In genomic region chr6:31399566-31399965, GRCm38 (mm10) we compare ENCODE assay signal across 8 mouse cellular contexts. TPM values are rescaled to one million over a fixed set of nuclear protein-coding genes. Genes with fewer than 3 reads are reported as not detected.
A peak's percentile ranks its signal among the peaks of the same experiment; 100 is the strongest.
DNase-seq lines count a peak whose midpoint lies in the region; ATAC-seq lines count a peak whose summit lies in the region.

No protein-coding gene starts in this region.

- H3K4me2 ChIP-seq in intestine, embryonic 15.5 days (replicated peaks) = peak overlapping the region; percentile 84
- peak overlapping the region; percentile 78 for H3K4me2 ChIP-seq in liver, embryonic 16.5 days (ENCODE audit: low read depth, low read length)
- H3K4me2 ChIP-seq in neural tube, embryonic 13.5 days = peak overlapping the region; percentile 85

- no peaks in the 10 kb centered on the region for H3K36me3 ChIP-seq in intestine, embryonic 15.5 days
- H3K36me3 ChIP-seq in liver, embryonic 16.5 days (ENCODE audit: control insufficient read depth, insufficient read depth) = no peaks in the 10 kb centered on the region
- no peaks in the 10 kb centered on the region for H3K36me3 ChIP-seq in neural tube, embryonic 13.5 days

- peak overlapping the region; percentile 97 for H3K9ac ChIP-seq in intestine, embryonic 15.5 days
- H3K9ac ChIP-seq in liver, embryonic 16.5 days (ENCODE audit: low read depth, low read length) = peak overlapping the region; percentile 99
- peak overlapping the region; percentile 97 for H3K9ac ChIP-seq in neural tube, embryonic 13.5 days

- H3K27me3 ChIP-seq in intestine, embryonic 15.5 days (replicated peaks) = no peaks in the 10 kb centered on the region
- H3K27me3 ChIP-seq in liver, embryonic 16.5 days (ENCODE audit: control insufficient read depth, insufficient read depth, low read depth, low read length) = no peaks in the 10 kb centered on the region
- no peaks in the 10 kb centered on the region for H3K27me3 ChIP-seq in neural tube, embryonic 13.5 days

- peak; percentile 48 to 83 for DNase-seq in adrenal gland, adult (ENCODE audit: inconsistent age in 2 of 2, low spot score in 1 of 2)
- DNase-seq in adrenal gland, postnatal 4 days (ENCODE audit: low spot score in 2 of 2) = no peak
- peak; percentile 60 to 68 for DNase-seq in adrenal gland, postnatal 36 days
- DNase-seq in fibroblast of lung, adult 2 months (ENCODE audit: low read depth) = peak; percentile 24
- DNase-seq in frontal cortex, postnatal 14 days (ENCODE audit: low spot score in 2 of 2) = no peak

- H3K4me1 ChIP-seq in intestine, embryonic 15.5 days (replicated peaks) = peaks cover 19% of the 10 kb centered on the region
- H3K4me1 ChIP-seq in liver, embryonic 16.5 days (ENCODE audit: control insufficient read depth, low read depth, low read length) = peaks cover 37% of the 10 kb centered on the region
- peaks cover 45% of the 10 kb centered on the region for H3K4me1 ChIP-seq in neural tube, embryonic 13.5 days (replicated peaks)

- ATAC-seq in intestine, embryonic 15.5 days = no peak
- peak; percentile 43; the same call in 1 of the 2 replicates for ATAC-seq in liver, embryonic 16.5 days (ENCODE audit: low read depth)
- ATAC-seq in neural tube, embryonic 13.5 days (ENCODE audit: low read depth) = 0 out of 2 replicates have a peak, but pooled peaks have one; percentile 11

- under 1% methylated on average over 13 of the region's 13 CpGs for WGBS in intestine, embryonic 15.5 days
- WGBS in liver, embryonic 16.5 days (ENCODE audit: insufficient replicate concordance) = under 1% methylated on average over 13 of the region's 13 CpGs
- 2% methylated on average over 13 of the region's 13 CpGs for WGBS in neural tube, embryonic 13.5 days

- peak overlapping the region; percentile 94; the same call in 1 of the 2 replicates for H3K27ac ChIP-seq in intestine, embryonic 15.5 days
- H3K27ac ChIP-seq in liver, embryonic 16.5 days (ENCODE audit: low read length) = peak overlapping the region; percentile 90
- 0 out of 2 replicates have a peak overlapping the region, but pooled peaks have one; percentile 97 for H3K27ac ChIP-seq in neural tube, embryonic 13.5 days (replicated peaks)

- H3K9me3 ChIP-seq in intestine, embryonic 15.5 days = no peaks in the 10 kb centered on the region
- H3K9me3 ChIP-seq in liver, embryonic 16.5 days (replicated peaks; ENCODE audit: control insufficient read depth, low read length) = no peaks in the 10 kb centered on the region
- H3K9me3 ChIP-seq in neural tube, embryonic 13.5 days = no peaks in the 10 kb centered on the region

- H3K4me3 ChIP-seq in intestine, embryonic 15.5 days (replicated peaks) = peak overlapping the region; percentile 94
- H3K4me3 ChIP-seq in liver, embryonic 16.5 days (ENCODE audit: low read depth, low read length) = peak overlapping the region; percentile 82
- peak overlapping the region; percentile 94 for H3K4me3 ChIP-seq in neural tube, embryonic 13.5 days

RNA-seq across cellular contexts. Expression of gene Mkln1, which starts 1.0 kb away (rescaled TPM):
- 100 to 1,000 TPM; 170 TPM for total RNA-seq in adrenal gland, postnatal 4 days (2021)
- 100 to 1,000 TPM; 182 to 208 TPM for total RNA-seq in adrenal gland, postnatal 36 days (2021)
- 157 and 178 TPM in 2 replicates for polyA plus RNA-seq in intestine, embryonic 15.5 days (2015; fragmentation: Nextera tagmentation; extraction: Ambion mirVana)
- 130 and 142 TPM in 2 replicates for polyA plus RNA-seq in liver, embryonic 16.5 days (2015; fragmentation: Nextera tagmentation; extraction: Ambion mirVana)
- polyA plus RNA-seq in neural tube, embryonic 13.5 days (2015; fragmentation: Nextera tagmentation; extraction: Ambion mirVana) = 155 and 169 TPM in 2 replicates

Comparison
In these comparisons a context has a peak if more than half of its experiments do, and no peak if none do; other contexts are left out.
1. DNase-seq: peak in adrenal gland, adult (2 of 2), adrenal gland, postnatal 36 days (2 of 2) and fibroblast of lung, adult 2 months (single experiment); none in adrenal gland, postnatal 4 days (0 of 2) and frontal cortex, postnatal 14 days (0 of 2).
2. Peak in every context shown above with its lines, with median percentiles within 50 percentile points of each other: H3K27ac ChIP-seq, H3K4me2 ChIP-seq, H3K4me3 ChIP-seq and H3K9ac ChIP-seq.